Mouse (Mus musculus): ENCODE results near the gene Oas1a. TPM values are rescaled to one million over a fixed set of nuclear protein-coding genes. Genes with fewer than 3 reads are reported as not detected.
"Not testable (repeated sequence)": the region's sequence is repeated elsewhere in the genome, so short reads cannot be mapped to it uniquely, and the experiment has no call there.

Gene Oas1a
- 3.7 and 4.7 TPM in 2 replicates for polyA plus RNA-seq (2015; fragmentation: Nextera tagmentation; extraction: Ambion mirVana)

- not testable (repeated sequence) for H3K36me3 ChIP-seq (replicated peaks); H3K9me3 ChIP-seq (replicated peaks); H3K27me3 ChIP-seq; H3K4me1 ChIP-seq (replicated peaks); ATAC-seq (ENCODE audit: insufficient read depth); H3K9ac ChIP-seq; H3K27ac ChIP-seq (replicated peaks)
- Histone ChIP-seq H3K4me3 (replicated peaks) (peak within 1 kb of the TSS; percentile 17; the same call in 1 of the 2 replicates), H3K4me2 (peak within 1 kb of the TSS; percentile 27)
- 27% methylated on average over 10 of the region's 12 CpGs for WGBS (ENCODE audit: insufficient replicate concordance)
These were observed at the start of gene Oas1a for GRCm38 (mm10) chr5:120906791-120907733. Gene Oas1a (minus strand): TSS chr5:120907521.

- Histone ChIP-seq H3K4me1 (replicated peaks) (no peaks in the 10 kb centered on the region), H3K4me3 (replicated peaks) (no peak overlapping the region), H3K9me3 (replicated peaks) (no peaks in the 10 kb centered on the region), H3K4me2 (no peak overlapping the region), H3K27ac (replicated peaks) (no peak overlapping the region), H3K27me3 (no peaks in the 10 kb centered on the region), H3K9ac (no peak overlapping the region), H3K36me3 (replicated peaks) (no peaks in the 10 kb centered on the region)
- ATAC-seq (ENCODE audit: insufficient read depth), result no peak
- WGBS (ENCODE audit: insufficient replicate concordance), result 17% methylated on average over 5 of the region's 5 CpGs
These were observed 46.7 kb upstream of the Oas1a start for GRCm38 (mm10) chr5:120953974-120954373.

- 52% methylated on average over 10 of the region's 10 CpGs for WGBS (ENCODE audit: insufficient replicate concordance)
- Histone ChIP-seq H3K9me3 (replicated peaks) (no peaks in the 10 kb centered on the region), H3K4me2 (no peak overlapping the region), H3K9ac (no peak overlapping the region), H3K27ac (replicated peaks) (no peak overlapping the region), H3K27me3 (no peaks in the 10 kb centered on the region), H3K36me3 (replicated peaks) (no peaks in the 10 kb centered on the region), H3K4me3 (replicated peaks) (no peak overlapping the region), H3K4me1 (replicated peaks) (no peaks in the 10 kb centered on the region)
- ATAC-seq (ENCODE audit: insufficient read depth), result no peak
These were observed 45.0 kb upstream of the Oas1a start for GRCm38 (mm10) chr5:120952242-120952770.

- no peaks in the 10 kb centered on the region for H3K27me3 ChIP-seq
- no peak overlapping the region for H3K4me2 ChIP-seq
- H3K4me3 ChIP-seq (replicated peaks), result no peak overlapping the region
- 62% methylated on average over 10 of the region's 10 CpGs for WGBS (ENCODE audit: insufficient replicate concordance)
- no peaks in the 10 kb centered on the region for H3K4me1 ChIP-seq (replicated peaks)
- no peaks in the 10 kb centered on the region for H3K36me3 ChIP-seq (replicated peaks)
- no peak overlapping the region for H3K27ac ChIP-seq (replicated peaks)
- no peaks in the 10 kb centered on the region for H3K9me3 ChIP-seq (replicated peaks)
- H3K9ac ChIP-seq, result no peak overlapping the region
- no peak for ATAC-seq (ENCODE audit: insufficient read depth)
These were observed 34.8 kb upstream of the Oas1a start for GRCm38 (mm10) chr5:120942076-120942475.

- Histone ChIP-seq H3K4me2 (no peak overlapping the region), H3K27me3 (no peaks in the 10 kb centered on the region), H3K4me3 (replicated peaks) (no peak overlapping the region), H3K27ac (replicated peaks) (no peak overlapping the region), H3K9me3 (replicated peaks) (no peaks in the 10 kb centered on the region), H3K4me1 (replicated peaks) (no peaks in the 10 kb centered on the region), H3K9ac (no peak overlapping the region), H3K36me3 (replicated peaks) (no peaks in the 10 kb centered on the region)
- no peak for ATAC-seq (ENCODE audit: insufficient read depth)
- 19% methylated on average over 8 of the region's 8 CpGs for WGBS (ENCODE audit: insufficient replicate concordance)
These were observed 31.3 kb upstream of the Oas1a start for GRCm38 (mm10) chr5:120938586-120938985.

- Histone ChIP-seq H3K9me3 (replicated peaks) (no peaks in the 10 kb centered on the region), H3K9ac (no peak overlapping the region), H3K27ac (replicated peaks) (no peak overlapping the region), H3K36me3 (replicated peaks) (no peaks in the 10 kb centered on the region), H3K4me3 (replicated peaks) (no peak overlapping the region), H3K4me2 (no peak overlapping the region), H3K27me3 (no peaks in the 10 kb centered on the region), H3K4me1 (replicated peaks) (no peaks in the 10 kb centered on the region)
- ATAC-seq (ENCODE audit: insufficient read depth), result no peak
- WGBS (ENCODE audit: insufficient replicate concordance), result 59% methylated on average over 4 of the region's 4 CpGs
These were observed 30.5 kb upstream of the Oas1a start for GRCm38 (mm10) chr5:120937841-120938240.

GRCm38 (mm10) chr5:120933966-120934365 is 26.6 kb upstream of the Oas1a start:
- ATAC-seq (ENCODE audit: insufficient read depth), result no peak
- no peaks in the 10 kb centered on the region for H3K27me3 ChIP-seq
- H3K27ac ChIP-seq (replicated peaks), result no peak overlapping the region
- WGBS (ENCODE audit: insufficient replicate concordance), result 26% methylated on average over 5 of the region's 5 CpGs
- no peak overlapping the region for H3K4me3 ChIP-seq (replicated peaks)
- H3K4me1 ChIP-seq (replicated peaks), result no peaks in the 10 kb centered on the region
- no peak overlapping the region for H3K4me2 ChIP-seq
- no peaks in the 10 kb centered on the region for H3K9me3 ChIP-seq (replicated peaks)
- H3K36me3 ChIP-seq (replicated peaks), result no peaks in the 10 kb centered on the region
- H3K9ac ChIP-seq, result no peak overlapping the region

- H3K36me3 ChIP-seq (replicated peaks), result no peaks in the 10 kb centered on the region
- H3K9me3 ChIP-seq (replicated peaks), result no peaks in the 10 kb centered on the region
- H3K4me3 ChIP-seq (replicated peaks), result no peak overlapping the region
- no peak overlapping the region for H3K4me2 ChIP-seq
- no peaks in the 10 kb centered on the region for H3K4me1 ChIP-seq (replicated peaks)
- no peak for ATAC-seq (ENCODE audit: insufficient read depth)
- no peak overlapping the region for H3K9ac ChIP-seq
- H3K27ac ChIP-seq (replicated peaks), result no peak overlapping the region
- H3K27me3 ChIP-seq, result no peaks in the 10 kb centered on the region
- WGBS (ENCODE audit: insufficient replicate concordance), result 5% methylated on average over 1 of the region's 1 CpGs
These were observed 19.7 kb upstream of the Oas1a start for GRCm38 (mm10) chr5:120927036-120927435.

GRCm38 (mm10) chr5:120926311-120926710 is 19.0 kb upstream of the Oas1a start:
- H3K36me3 ChIP-seq (replicated peaks); ATAC-seq (ENCODE audit: insufficient read depth); H3K4me1 ChIP-seq (replicated peaks); H3K9me3 ChIP-seq (replicated peaks); H3K4me3 ChIP-seq (replicated peaks); H3K27me3 ChIP-seq; H3K4me2 ChIP-seq; H3K27ac ChIP-seq (replicated peaks); H3K9ac ChIP-seq: not testable (repeated sequence)
- WGBS (ENCODE audit: insufficient replicate concordance), result 32% methylated on average over 2 of the region's 2 CpGs

- not testable (repeated sequence) for H3K27me3 ChIP-seq; H3K36me3 ChIP-seq (replicated peaks); H3K9me3 ChIP-seq (replicated peaks); H3K27ac ChIP-seq (replicated peaks); H3K4me2 ChIP-seq; H3K4me1 ChIP-seq (replicated peaks); ATAC-seq (ENCODE audit: insufficient read depth); H3K9ac ChIP-seq; H3K4me3 ChIP-seq (replicated peaks)
- WGBS (ENCODE audit: insufficient replicate concordance), result 69% methylated on average over 4 of the region's 4 CpGs
These were observed 17.2 kb upstream of the Oas1a start for GRCm38 (mm10) chr5:120924520-120924919.

GRCm38 (mm10) chr5:120923969-120924368 is 16.6 kb upstream of the Oas1a start:
- H3K9ac ChIP-seq, result no peak overlapping the region
- no peaks in the 10 kb centered on the region for H3K27me3 ChIP-seq
- H3K4me2 ChIP-seq, result no peak overlapping the region
- ATAC-seq (ENCODE audit: insufficient read depth), result no peak
- no peak overlapping the region for H3K4me3 ChIP-seq (replicated peaks)
- WGBS (ENCODE audit: insufficient replicate concordance), result 48% methylated on average over 4 of the region's 4 CpGs
- no peaks in the 10 kb centered on the region for H3K36me3 ChIP-seq (replicated peaks)
- H3K9me3 ChIP-seq (replicated peaks), result no peaks in the 10 kb centered on the region
- no peak overlapping the region for H3K27ac ChIP-seq (replicated peaks)
- H3K4me1 ChIP-seq (replicated peaks), result no peaks in the 10 kb centered on the region

Measured in liver, embryonic 15.5 days (tissue).